Mouse (Mus musculus): ENCODE data around the gene Upk1a.

Gene Upk1a

DNA sequence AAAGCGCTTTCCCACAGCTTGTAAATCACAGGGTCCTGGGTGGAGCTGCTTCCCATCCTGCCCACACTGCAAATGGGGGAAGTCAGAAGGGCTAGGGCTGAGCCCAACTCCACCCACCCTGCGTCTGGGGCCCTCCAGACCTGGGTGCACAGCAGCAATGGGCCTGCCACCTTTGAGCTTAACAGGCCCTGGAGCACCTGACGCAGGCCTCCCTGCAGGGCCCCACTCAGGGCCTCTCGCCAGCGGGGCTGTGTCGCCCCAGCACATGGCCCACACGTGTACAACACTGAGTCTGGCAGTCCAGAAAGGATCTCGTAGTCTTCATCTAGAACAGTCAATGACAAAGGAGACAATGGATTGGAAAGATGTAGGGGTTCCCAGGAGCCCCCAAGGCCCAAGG is 32.7 kb downstream of the Upk1a start:
- no peak for DNase-seq (ENCODE audit: low read depth in 1 of 2, low spot score in 2 of 2)

DNA sequence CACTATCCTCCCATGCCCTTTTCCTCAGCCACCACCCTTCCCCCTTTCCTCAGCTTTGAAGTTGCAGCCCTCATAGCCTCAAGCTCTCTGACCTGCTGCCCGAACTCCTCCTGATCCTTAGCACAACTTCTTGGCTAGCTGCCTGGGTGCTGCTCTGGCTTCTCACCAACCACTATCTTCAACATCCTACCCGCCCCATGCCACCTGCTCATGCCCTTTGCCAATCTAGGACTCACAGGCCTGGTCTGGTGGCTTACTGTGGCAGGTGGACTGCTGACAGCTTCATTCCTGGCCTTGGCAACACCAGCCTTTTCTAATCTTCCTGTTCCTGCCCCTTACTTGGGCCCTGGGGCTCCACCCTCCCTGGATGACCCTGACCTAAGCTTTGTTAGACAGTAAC is 39.7 kb downstream of the Upk1a start:
- DNase-seq (ENCODE audit: low read depth in 1 of 2, low spot score in 2 of 2) = no peak

- DNase-seq (ENCODE audit: low read depth in 1 of 2, low spot score in 2 of 2) = no peak
Measured at GRCm38 (mm10) chr7:30572389-30572788, 40.3 kb downstream of the Upk1a start.

DNA sequence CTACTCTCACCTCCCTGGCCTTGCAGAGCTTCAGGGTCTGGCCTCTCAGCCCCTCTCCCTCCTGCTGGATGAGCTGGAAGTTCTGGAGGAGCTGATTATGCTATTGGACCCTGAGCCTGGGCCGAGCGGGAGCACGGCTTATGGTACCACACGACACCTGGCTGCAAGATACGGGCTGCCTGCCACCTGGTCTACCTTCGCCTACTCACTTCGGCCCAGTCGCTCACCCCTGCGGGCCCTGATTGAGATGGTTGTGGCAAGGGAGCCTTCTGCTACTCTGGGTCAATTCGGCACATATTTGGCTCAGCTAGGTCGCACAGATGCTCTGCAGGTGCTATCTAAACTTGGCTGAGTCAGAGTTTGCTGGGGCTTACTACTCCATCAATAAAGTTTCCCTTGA is 45.1 kb downstream of the Upk1a start:
- DNase-seq (ENCODE audit: low read depth in 1 of 2, low spot score in 2 of 2) = no peak

GRCm38 (mm10) chr7:30566033-30566432 is 46.6 kb downstream of the Upk1a start:
- DNase-seq (ENCODE audit: low read depth in 1 of 2, low spot score in 2 of 2) = no peak

DNA sequence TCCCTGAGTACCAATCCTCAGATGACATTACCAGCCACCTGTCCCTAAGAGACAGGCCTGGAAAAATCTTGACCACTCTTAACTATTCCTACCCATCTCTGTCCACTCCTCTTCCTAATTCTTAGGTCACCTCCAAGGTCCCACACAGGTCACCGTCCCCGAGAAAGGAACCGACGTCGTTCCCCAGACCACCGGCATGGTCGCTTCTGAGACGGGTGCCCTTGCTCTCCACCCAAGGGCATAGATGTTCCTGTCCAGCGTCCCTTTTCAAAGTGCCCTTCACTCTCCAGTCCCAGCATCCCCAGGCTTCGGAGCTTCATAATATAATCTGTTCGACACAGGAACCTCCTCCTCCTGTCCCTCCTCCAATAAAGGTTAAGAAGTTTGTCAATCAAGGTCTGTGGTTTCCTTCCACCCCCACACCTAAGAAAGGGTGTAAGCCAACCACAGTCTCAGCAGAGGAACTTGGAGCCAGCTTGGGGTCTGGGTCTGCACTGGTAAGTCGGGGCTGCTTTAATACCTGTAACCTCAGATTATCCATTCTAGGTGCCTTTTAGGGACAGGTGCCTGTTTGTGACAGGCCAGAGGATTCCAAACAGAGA is 47.6 kb downstream of the Upk1a start, which contains the start of gene Igflr1:
TSS of gene Igflr1 (plus strand) at position 458 of the 602 bp plus-strand sequence.
- no peak for DNase-seq (ENCODE audit: low read depth in 1 of 2, low spot score in 2 of 2)

- no peak for DNase-seq (ENCODE audit: low read depth in 1 of 2, low spot score in 2 of 2)
Measured at GRCm38 (mm10) chr7:30563906-30564280, 48.8 kb downstream of the Upk1a start.

- DNase-seq (ENCODE audit: low read depth in 1 of 2, low spot score in 2 of 2) = peak; percentile 84 to 89
Measured at GRCm38 (mm10) chr7:30563117-30563905, 49.3 kb downstream of the Upk1a start, which contains the start of the genes U2af1l4, Gm49396 and Psenen. Gene U2af1l4 (plus strand): TSS chr7:30563301. Gene Gm49396 (plus strand): TSS chr7:30563344. Gene Psenen (minus strand): TSS chr7:30563627.

DNA sequence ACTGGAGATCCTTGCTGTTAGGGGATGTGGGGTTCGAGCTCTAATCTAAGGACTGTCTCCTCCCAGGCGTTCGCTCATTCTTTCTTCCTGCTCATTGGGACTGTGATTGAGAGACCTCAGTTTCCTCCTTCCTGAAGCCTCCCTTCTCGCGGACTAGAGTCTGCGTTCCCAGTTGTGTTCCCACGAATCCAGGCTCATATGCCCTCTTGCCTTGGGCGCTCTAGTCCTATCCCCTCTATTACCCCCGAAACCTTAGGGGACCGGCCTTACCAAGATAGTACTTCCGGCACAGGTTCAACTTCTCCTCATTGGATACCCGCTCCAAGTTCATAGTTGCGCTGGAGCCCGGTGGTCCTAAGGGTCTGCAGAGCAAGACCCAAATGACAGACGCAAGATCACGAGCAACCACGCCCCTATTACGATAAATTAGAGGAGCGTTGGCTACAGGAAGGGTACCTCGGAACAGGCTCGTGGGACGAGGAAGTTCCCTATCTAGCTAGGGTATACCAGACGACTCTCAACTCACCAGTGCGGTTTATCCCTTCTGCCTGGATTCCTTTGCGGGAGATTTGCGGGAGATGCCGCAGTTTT is 50.0 kb downstream of the Upk1a start:
- no peak for DNase-seq (ENCODE audit: low read depth in 1 of 2, low spot score in 2 of 2)

DNA sequence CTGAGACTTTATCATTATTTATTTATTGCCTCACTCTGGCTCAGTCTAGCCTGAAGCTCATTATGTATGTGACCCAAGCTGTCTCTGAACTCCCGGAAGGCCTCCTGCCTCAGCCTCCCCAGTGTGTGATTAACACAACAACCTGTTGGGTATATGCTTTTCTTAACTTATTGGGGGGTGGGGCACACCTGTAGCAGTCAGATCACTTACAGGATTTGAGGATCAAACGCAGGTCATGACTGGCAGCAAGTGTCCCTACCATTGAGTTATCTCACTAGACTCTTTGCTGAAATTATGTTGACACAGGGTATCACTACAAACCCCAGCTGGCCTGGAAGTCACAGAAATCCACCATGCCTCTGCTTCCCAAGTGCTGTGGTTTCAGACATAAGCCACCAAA is 52.4 kb downstream of the Upk1a start:
- no peak for DNase-seq (ENCODE audit: low read depth in 1 of 2, low spot score in 2 of 2)

DNA sequence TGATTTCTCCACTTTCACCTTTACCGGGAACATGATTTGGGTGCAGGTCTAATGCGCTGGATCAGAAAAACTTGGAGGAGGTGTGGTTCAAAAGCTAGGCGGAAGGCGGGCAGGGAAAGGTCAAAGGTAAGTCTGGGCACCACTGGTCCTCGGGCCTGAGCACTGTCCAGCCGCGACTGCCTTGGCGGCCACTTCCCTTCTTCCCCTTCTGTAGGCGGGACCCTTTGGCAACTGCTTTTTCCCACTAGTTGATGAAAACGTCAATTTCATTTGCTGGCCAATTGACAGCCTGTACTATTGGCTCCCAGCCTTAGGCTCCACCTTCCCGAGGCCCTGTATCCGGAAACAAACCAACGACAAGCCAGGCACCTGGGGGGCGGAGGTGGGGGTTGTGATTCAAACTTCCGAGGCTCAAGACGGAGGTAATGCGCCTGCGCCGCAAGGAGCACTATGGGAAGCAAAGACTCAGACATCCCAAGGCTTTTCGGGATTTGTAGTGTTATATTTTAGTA is 53.1 kb downstream of the Upk1a start, which contains the start of gene Lin37:
TSS of gene Lin37 (minus strand) at position 396 of the 512 bp plus-strand sequence.
- peak; percentile 77 to 81 for DNase-seq (ENCODE audit: low read depth in 1 of 2, low spot score in 2 of 2)

GRCm38 (mm10) chr7:30558656-30559442 is 53.8 kb downstream of the Upk1a start:
- DNase-seq (ENCODE audit: low read depth in 1 of 2, low spot score in 2 of 2) = no peak

DNA sequence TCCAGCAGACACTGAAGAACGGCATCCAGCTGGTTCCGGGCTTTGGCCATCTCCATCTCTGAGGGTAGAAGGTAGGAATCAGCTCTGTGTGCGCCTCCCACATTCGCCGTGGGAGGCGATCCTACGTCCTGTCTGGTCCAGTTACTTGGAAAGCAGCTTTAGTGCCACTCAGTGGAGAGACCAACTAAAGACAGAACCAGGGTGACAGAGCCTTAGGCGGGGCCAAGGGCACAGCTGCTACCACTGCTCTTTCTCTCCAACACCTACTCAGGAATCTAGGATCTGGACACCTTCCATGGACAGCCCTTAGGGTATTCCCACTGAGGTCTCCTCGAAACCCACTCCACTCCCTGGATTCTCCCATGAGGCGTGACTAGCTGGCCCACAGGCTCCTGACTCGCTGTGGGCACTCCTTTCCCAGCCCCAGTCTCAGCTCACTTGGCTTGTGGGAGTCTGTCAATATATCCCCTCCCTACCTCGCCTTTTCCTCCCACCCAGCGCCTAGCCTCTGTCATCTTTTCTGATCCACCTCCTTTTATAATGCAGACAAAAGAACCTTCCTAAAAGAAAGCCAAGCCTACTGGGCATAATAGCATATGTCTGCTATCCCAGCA is 54.6 kb downstream of the Upk1a start:
- DNase-seq (ENCODE audit: low read depth in 1 of 2, low spot score in 2 of 2) = no peak

- DNase-seq (ENCODE audit: low read depth in 1 of 2, low spot score in 2 of 2) = no peak
Measured at GRCm38 (mm10) chr7:30556894-30557536, 55.6 kb downstream of the Upk1a start.

- no peak for DNase-seq (ENCODE audit: low read depth in 1 of 2, low spot score in 2 of 2)
Measured at GRCm38 (mm10) chr7:30553810-30554584, 58.6 kb downstream of the Upk1a start.

All from monocyte, adult 2 months (primary cell).